Mouse (Mus musculus): ENCODE results near the gene Gm10408. TPM values are rescaled to one million over a fixed set of nuclear protein-coding genes. Genes with fewer than 3 reads are reported as not detected.
"Not testable (repeated sequence)": the region's sequence is repeated elsewhere in the genome, so short reads cannot be mapped to it uniquely, and the experiment has no call there.

The Gm10408 gene
- not detected for total RNA-seq (2022)

DNA sequence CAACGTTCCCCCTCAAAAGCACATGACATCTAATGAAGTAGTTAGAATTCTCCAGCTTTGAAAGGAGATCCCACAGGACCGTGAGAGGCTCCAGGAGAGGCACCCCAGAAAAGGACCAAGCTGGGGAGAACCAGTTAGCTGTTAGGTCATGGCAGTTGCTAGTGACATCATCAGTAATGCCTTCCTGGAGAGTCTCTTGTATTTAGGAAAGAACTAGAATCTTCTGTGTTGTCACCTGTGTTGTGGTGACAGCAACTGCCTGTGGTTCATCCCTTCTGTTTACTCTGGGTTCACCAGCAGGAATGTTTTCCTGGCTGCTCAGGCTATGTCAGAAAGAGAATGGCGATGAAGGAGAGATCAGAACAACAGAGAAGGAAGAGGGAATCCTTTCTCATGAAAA lies at the start of gene Gm10408:
Gene Gm10408 (plus strand): TSS at position 301 of the 400 bp plus-strand sequence.
- not testable (repeated sequence) for DNase-seq (ENCODE audit: low spot score in 2 of 2)

DNA sequence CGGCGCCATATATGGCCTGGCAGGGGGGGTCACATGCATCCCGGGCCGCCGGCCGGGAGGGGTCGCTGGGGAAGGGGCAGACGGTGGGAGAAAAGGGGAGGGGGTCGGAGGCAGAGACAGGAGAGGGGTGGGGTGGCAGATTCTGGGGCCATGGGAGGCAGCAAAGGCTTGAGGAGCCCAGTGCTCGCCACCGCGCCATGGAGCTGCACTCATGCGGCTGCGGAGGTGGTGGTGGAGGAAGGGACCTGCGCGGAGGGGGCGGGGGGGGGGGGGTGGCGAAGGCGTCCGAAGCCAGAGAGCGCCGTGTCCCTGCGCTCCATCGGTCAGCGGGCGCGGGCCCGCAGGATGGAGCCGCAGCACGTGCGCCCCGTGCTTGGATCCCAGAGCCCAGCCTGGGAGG lies 36.9 kb upstream of the Gm10408 start, which contains the start of gene Gm10409:
Gene Gm10409 (plus strand): TSS at position 301 of the 400 bp plus-strand sequence.
- DNase-seq (ENCODE audit: low spot score in 2 of 2): not testable (repeated sequence)

DNA sequence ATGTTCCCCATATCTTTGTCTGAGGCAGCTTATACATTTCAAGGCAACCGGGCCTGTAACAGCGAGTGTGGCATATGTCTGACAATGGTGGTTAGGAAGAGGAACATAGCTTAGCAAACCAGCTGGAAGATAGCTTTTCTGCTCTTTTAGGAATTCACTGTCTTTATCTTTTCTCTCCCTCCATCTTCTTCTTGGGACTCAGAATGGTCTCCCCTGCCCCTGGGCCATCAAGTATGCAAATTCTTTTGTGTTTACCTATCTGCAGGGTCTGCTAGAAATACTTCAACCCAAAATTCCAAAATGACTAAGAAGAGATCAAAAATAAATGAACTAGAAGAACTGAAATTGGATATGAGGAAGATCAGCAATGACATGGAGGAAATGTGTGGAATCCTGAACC lies 21.4 kb upstream of the Gm10408 start, which contains the start of gene Gm3005:
Gene Gm3005 (plus strand): TSS at position 301 of the 400 bp plus-strand sequence.
- not testable (repeated sequence) for DNase-seq (ENCODE audit: low spot score in 2 of 2)

Other genes with a start within 250 kb of the Gm10408 start
- gene D830030K20Rik, start 240.9 kb upstream of the Gm10408 start, total RNA-seq (2022): 1 to 10 TPM; 4.0 to 6.6 (median 4.6) TPM
- gene Gm2956, start 116.8 kb upstream of the Gm10408 start, total RNA-seq (2022): 1 to 10 TPM in 1 of 4 experiments, under 1 TPM in 1, not detected in 2; 0.91 to 6.2 TPM
- gene Gm10413, start 54.3 kb upstream of the Gm10408 start, total RNA-seq (2022): not detected
- gene Gm10409, start 36.8 kb upstream of the Gm10408 start, total RNA-seq (2022): 1 to 10 TPM; 2.5 to 5.5 (median 3.5) TPM
- under 1 TPM in 1 of 4 experiments, not detected in 3; 0.50 TPM for gene Gm3005, start 21.3 kb upstream of the Gm10408 start, total RNA-seq (2022)
- not detected for gene Gm3012, start 185.1 kb downstream of the Gm10408 start, total RNA-seq (2022)
- gene Gm3020, start 202.7 kb downstream of the Gm10408 start, total RNA-seq (2022): 1 to 10 TPM; 2.5 to 5.5 (median 3.5) TPM
- not detected for gene Gm3043, start 239.4 kb downstream of the Gm10408 start, total RNA-seq (2022)